12 mouse cellular contexts compared by ENCODE assay signal in genomic region chr7:49351596-49352258, GRCm38 (mm10).
DNase-seq lines count a peak whose midpoint lies in the region; ATAC-seq and TF ChIP-seq lines count a peak whose summit lies in the region.
"Had no signal": no experiment of that assay in that cellular context is flagged by ENCODE, and none has a peak within 500 bp of the region (broad histone marks: within the 10 kb centered on the region; RNA-seq: fewer than 3 reads in every experiment).

No protein-coding gene starts in this region.

- WGBS in liver, adult 2 months = 22% methylated on average over 11 of the region's 11 CpGs
- 67% methylated on average over 11 of the region's 11 CpGs for WGBS in liver, embryonic 11.5 days
- WGBS in embryonic facial prominence, embryonic 11.5 days = 39% methylated on average over 11 of the region's 11 CpGs
- WGBS in hindbrain, embryonic 11.5 days = 39% methylated on average over 11 of the region's 11 CpGs
- 52% methylated on average over 11 of the region's 11 CpGs for WGBS in liver, postnatal 0 days (ENCODE audit: insufficient replicate concordance)

- TF ChIP-seq POLR2A in liver, adult 2 months (IDR thresholded peaks at IDR 0.05; ENCODE audit: extremely low read depth, insufficient read depth, low read length) = no peak

- TF ChIP-seq CTCF in liver, adult 2 months (IDR thresholded peaks at IDR 0.05; ENCODE audit: low read depth, low read length) = no peak
- no peak for TF ChIP-seq CTCF in liver, postnatal 0 days (IDR thresholded peaks at IDR 0.05; ENCODE audit: low read depth)

- H3K4me3 ChIP-seq in liver, adult 2 months (ENCODE audit: insufficient read depth, low read depth, low read length) = peak overlapping the region; percentile 2; the same call in 1 of the 2 replicates
- H3K4me3 ChIP-seq in liver, embryonic 11.5 days (ENCODE audit: low read depth, low read length) = no peak overlapping the region
- no peak overlapping the region for H3K4me3 ChIP-seq in embryonic facial prominence, embryonic 11.5 days (ENCODE audit: low read depth, low read length)
- no peak overlapping the region for H3K4me3 ChIP-seq in hindbrain, embryonic 11.5 days (ENCODE audit: low read depth, low read length)
- H3K4me3 ChIP-seq in liver, postnatal 0 days (ENCODE audit: low read depth, low read length) = no peak overlapping the region

- no peak for ATAC-seq in liver, embryonic 11.5 days (replicated peaks; ENCODE audit: low FRiP score)
- ATAC-seq in embryonic facial prominence, embryonic 11.5 days (replicated peaks; ENCODE audit: insufficient number of reproducible peaks, low FRiP score, low TSS enrichment, low read depth) = peak; percentile 66; the same call in 1 of the 2 replicates
- ATAC-seq in hindbrain, embryonic 11.5 days (ENCODE audit: low FRiP score) = peak; percentile 48
- ATAC-seq in liver, postnatal 0 days = peak; percentile 91

- no peaks in the 10 kb centered on the region; the same call in 1 of the 2 replicates for H3K79me2 ChIP-seq in liver, adult 2 months (ENCODE audit: control insufficient read depth, insufficient read depth, low read length)

- no peak for TF ChIP-seq EP300 in liver, postnatal 0 days (IDR thresholded peaks at IDR 0.05; ENCODE audit: low read depth)

- H3K36me3 ChIP-seq in liver, adult 2 months (ENCODE audit: control insufficient read depth, insufficient read depth, low read length) = no peaks in the 10 kb centered on the region
- H3K36me3 ChIP-seq in liver, embryonic 11.5 days (ENCODE audit: control insufficient read depth, insufficient read depth, low read length) = no peaks in the 10 kb centered on the region
- H3K36me3 ChIP-seq in embryonic facial prominence, embryonic 11.5 days (replicated peaks; ENCODE audit: control insufficient read depth, insufficient read depth, low read depth, low read length) = no peaks in the 10 kb centered on the region
- H3K36me3 ChIP-seq in hindbrain, embryonic 11.5 days (ENCODE audit: control insufficient read depth, insufficient read depth, low read length) = no peaks in the 10 kb centered on the region
- no peaks in the 10 kb centered on the region for H3K36me3 ChIP-seq in liver, postnatal 0 days (replicated peaks; ENCODE audit: insufficient read depth, low read length)

- H3K4me2 ChIP-seq in liver, embryonic 11.5 days = no peak overlapping the region
- H3K4me2 ChIP-seq in embryonic facial prominence, embryonic 11.5 days (ENCODE audit: low read depth, low read length) = no peak overlapping the region
- no peak overlapping the region for H3K4me2 ChIP-seq in hindbrain, embryonic 11.5 days (replicated peaks; ENCODE audit: low read depth, low read length)
- no peak overlapping the region; the same call in 1 of the 2 replicates for H3K4me2 ChIP-seq in liver, postnatal 0 days (ENCODE audit: low read depth, low read length)

- peak overlapping the region; percentile 46 for H3K27ac ChIP-seq in liver, adult 2 months (replicated peaks; ENCODE audit: insufficient read depth, low read depth, low read length)
- no peak overlapping the region for H3K27ac ChIP-seq in liver, embryonic 11.5 days (ENCODE audit: low read depth, low read length)
- H3K27ac ChIP-seq in embryonic facial prominence, embryonic 11.5 days (replicated peaks; ENCODE audit: low read depth, low read length) = no peak overlapping the region
- peak overlapping the region; percentile 11; the same call in 1 of the 2 replicates for H3K27ac ChIP-seq in hindbrain, embryonic 11.5 days (ENCODE audit: low read depth, low read length)
- no peak overlapping the region for H3K27ac ChIP-seq in liver, postnatal 0 days (ENCODE audit: low read depth)
- H3K27ac ChIP-seq: macrophage had no signal

- H3K27me3 ChIP-seq in liver, adult 2 months (ENCODE audit: control insufficient read depth, insufficient read depth, low read length) = no peaks in the 10 kb centered on the region
- H3K27me3 ChIP-seq in liver, embryonic 11.5 days (replicated peaks; ENCODE audit: control insufficient read depth, insufficient read depth, low read length) = no peaks in the 10 kb centered on the region
- H3K27me3 ChIP-seq in embryonic facial prominence, embryonic 11.5 days (ENCODE audit: control insufficient read depth, insufficient read depth, low read length) = no peaks in the 10 kb centered on the region
- H3K27me3 ChIP-seq in hindbrain, embryonic 11.5 days (ENCODE audit: control insufficient read depth, insufficient read depth, low read length) = no peaks in the 10 kb centered on the region
- no peaks in the 10 kb centered on the region for H3K27me3 ChIP-seq in liver, postnatal 0 days (ENCODE audit: insufficient read depth, low read length)

- DNase-seq in liver, adult 2 months (ENCODE audit: extremely low read depth, low read depth, low spot score) = peak; percentile 98
- no peak for DNase-seq in liver, embryonic 11.5 days (ENCODE audit: low spot score)
- DNase-seq in embryonic facial prominence, embryonic 11.5 days (ENCODE audit: low spot score) = no peak
- no peak for DNase-seq in hindbrain, embryonic 11.5 days (ENCODE audit: low spot score)
- peak; percentile 29 for DNase-seq in liver, postnatal 0 days
- DNase-seq in frontal cortex, postnatal 25 days (ENCODE audit: low spot score in 2 of 2) = no peak
- DNase-seq in adrenal gland, postnatal 14 days = no peak
- DNase-seq: cerebellum, adult 9-11 months; gastrocnemius, postnatal 36 days; heart, postnatal 14 days; thymus, adult 18-20 months had no signal

- peak overlapping the region; percentile 9; the same call in 1 of the 2 replicates for H3K9ac ChIP-seq in liver, adult 2 months (ENCODE audit: low read depth, low read length)
- no peak overlapping the region for H3K9ac ChIP-seq in liver, embryonic 11.5 days (ENCODE audit: low read depth, low read length)
- no peak overlapping the region for H3K9ac ChIP-seq in embryonic facial prominence, embryonic 11.5 days (replicated peaks; ENCODE audit: low read length)
- H3K9ac ChIP-seq in hindbrain, embryonic 11.5 days (ENCODE audit: low read depth, low read length) = no peak overlapping the region
- H3K9ac ChIP-seq in liver, postnatal 0 days (replicated peaks) = no peak overlapping the region

- H3K4me1 ChIP-seq in liver, adult 2 months (ENCODE audit: control insufficient read depth, insufficient read depth, low read length) = peaks cover 6% of the 10 kb centered on the region; the same call in 1 of the 2 replicates
- H3K4me1 ChIP-seq in liver, embryonic 11.5 days (replicated peaks; ENCODE audit: control insufficient read depth, insufficient read depth, low read length) = no peaks in the 10 kb centered on the region
- no peaks in the 10 kb centered on the region; the same call in 1 of the 2 replicates for H3K4me1 ChIP-seq in embryonic facial prominence, embryonic 11.5 days (ENCODE audit: control insufficient read depth, insufficient read depth, low read length)
- peaks cover 5% of the 10 kb centered on the region for H3K4me1 ChIP-seq in hindbrain, embryonic 11.5 days (replicated peaks; ENCODE audit: control insufficient read depth, insufficient read depth, low read length)
- H3K4me1 ChIP-seq in liver, postnatal 0 days (ENCODE audit: insufficient read depth) = peaks cover 11% of the 10 kb centered on the region; the same call in 1 of the 2 replicates

- H3K9me3 ChIP-seq in liver, embryonic 11.5 days (ENCODE audit: control insufficient read depth, low read length) = no peaks in the 10 kb centered on the region
- no peaks in the 10 kb centered on the region for H3K9me3 ChIP-seq in embryonic facial prominence, embryonic 11.5 days (replicated peaks; ENCODE audit: control insufficient read depth, low read length)
- H3K9me3 ChIP-seq in hindbrain, embryonic 11.5 days (ENCODE audit: control insufficient read depth, low read length) = no peaks in the 10 kb centered on the region
- no peaks in the 10 kb centered on the region for H3K9me3 ChIP-seq in liver, postnatal 0 days (ENCODE audit: low read length)

Comparison
In these comparisons a context has a peak if more than half of its experiments do, and no peak if none do; other contexts are left out.
1. DNase-seq: peak in liver, adult 2 months (single experiment) and liver, postnatal 0 days (single experiment); none in liver, embryonic 11.5 days (single experiment), embryonic facial prominence, embryonic 11.5 days (single experiment), hindbrain, embryonic 11.5 days (single experiment), frontal cortex, postnatal 25 days (0 of 2) and adrenal gland, postnatal 14 days (single experiment).
2. H3K27ac ChIP-seq: peak in liver, adult 2 months (single experiment) and hindbrain, embryonic 11.5 days (single experiment); none in liver, embryonic 11.5 days (single experiment), embryonic facial prominence, embryonic 11.5 days (single experiment) and liver, postnatal 0 days (single experiment).